Mouse (Mus musculus) adipose tissue, adult 10 weeks (tissue): Measurements from ENCODE around the gene Mapk1ip1l. TPM values are rescaled to one million over a fixed set of nuclear protein-coding genes. Genes with fewer than 3 reads are reported as not detected.

ENCODE experiments used
- polyA plus RNA-seq: library from polyadenylated mRNA; stranded (reverse); fragments of 350-450 nt; fragmentation: Illumina TruSeq; extraction: RNeasy Lipid Tissue Mini Kit (QIAGEN cat#74804); gene quantifications from one replicate; pipeline ENCODE4 v1.2.3, GENCODE M21; 2014; ENCODE audit warnings: low read depth, low replicate concordance

Mapk1ip1l gene
- 33.5 TPM for polyA plus RNA-seq

DNA sequence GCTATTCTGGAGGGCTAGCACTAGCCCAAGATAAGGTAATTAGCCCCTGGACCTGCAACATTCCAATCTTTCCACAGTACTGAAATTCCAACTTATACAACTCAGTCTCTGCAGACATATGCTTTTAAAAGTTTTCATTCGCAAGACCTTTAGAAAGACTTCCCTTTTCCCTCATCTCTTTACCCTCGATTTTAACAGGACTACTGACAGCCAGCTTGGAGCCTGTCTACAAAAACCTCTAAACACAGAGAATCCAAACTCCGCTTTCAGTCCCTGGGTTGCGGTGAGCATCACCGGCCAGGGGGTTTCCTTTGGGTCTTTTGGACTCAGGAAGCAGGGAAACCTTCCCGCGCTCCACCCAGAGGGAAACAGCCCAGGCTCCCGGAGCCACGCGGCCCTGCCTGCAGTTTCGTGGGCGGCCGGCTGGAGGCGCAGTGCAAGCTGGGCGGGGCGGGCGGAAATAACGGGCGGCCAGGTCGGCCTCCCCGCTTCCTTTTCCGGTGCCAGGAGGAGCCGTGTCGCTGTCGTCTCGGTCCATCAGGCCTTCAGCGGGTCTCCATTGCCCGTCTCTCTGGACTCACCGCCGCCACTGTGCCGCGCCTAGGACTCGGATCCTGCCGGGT lies at the start of gene Mapk1ip1l:
Gene Mapk1ip1l (plus strand): TSS at position 482 of the 623 bp plus-strand sequence.

DNA sequence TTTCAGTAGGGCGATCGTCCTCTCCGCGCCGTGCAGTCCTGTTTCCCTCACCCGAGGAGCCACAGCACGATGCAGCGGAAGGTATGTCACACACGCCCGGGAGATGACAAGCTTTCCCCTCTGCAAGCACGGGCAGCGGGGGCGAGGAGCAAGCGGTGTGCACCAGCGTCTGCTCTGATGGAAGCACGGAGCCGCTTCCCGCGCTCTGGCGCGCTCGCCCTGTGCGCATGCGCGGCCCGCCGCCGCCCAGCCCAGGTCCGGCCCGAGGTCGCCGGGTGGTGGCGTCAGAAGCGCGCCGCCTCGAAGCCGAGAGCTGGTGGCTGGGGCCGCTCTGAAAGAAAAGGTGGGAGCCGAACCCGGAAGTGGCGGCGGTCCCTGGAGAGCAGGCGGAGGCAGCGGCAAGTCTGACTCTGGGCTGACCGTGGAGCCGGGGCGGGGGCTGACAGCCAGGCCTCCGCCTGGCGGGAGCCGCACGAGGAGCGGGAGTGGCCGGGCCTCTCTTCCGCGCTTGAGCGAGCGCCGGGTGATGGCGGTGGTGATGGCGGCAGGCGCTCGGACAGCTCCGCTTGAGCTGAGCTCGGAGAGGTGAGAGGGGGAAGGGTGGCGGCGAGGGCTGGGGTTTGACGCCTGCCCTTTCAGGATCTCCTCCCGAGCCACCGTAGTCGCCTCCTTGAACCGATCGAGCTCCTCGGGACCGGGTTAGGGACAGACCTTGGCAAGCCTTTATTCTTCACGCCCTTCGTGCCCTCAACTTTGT lies 21.3 kb upstream of the Mapk1ip1l start, which contains the start of the genes Wdhd1 and Socs4:
Gene Wdhd1 (minus strand): TSS at position 221 of the 757 bp plus-strand sequence.
Gene Socs4 (plus strand): TSS at position 295 of the 757 bp plus-strand sequence.

DNA sequence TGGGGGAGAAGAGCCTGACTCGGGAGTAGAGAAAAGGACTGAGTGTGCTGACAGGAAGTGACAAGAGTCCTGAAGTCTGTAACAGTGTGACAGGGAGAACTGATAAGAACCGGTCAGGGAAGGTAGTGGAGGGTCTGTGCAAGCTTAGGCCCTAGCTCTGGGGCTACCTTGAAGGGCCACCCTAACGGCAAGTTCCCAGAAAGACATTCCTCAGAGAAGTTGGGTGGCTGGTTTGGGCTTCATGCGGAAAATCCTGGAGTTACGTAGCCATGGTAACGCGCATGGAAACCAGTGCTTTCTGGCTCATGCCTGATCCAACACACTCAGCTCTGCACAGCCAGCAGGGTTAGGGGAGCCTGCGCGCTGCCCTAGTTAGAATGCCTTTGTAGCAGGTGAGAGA lies 69.4 kb downstream of the Mapk1ip1l start, which contains the start of gene Lgals3:
Gene Lgals3 (plus strand): TSS at position 291 of the 400 bp plus-strand sequence.

Other genes starting within 250 kb of the Mapk1ip1l start
- gene Gch1, start 108.9 kb upstream of the Mapk1ip1l start, polyA plus RNA-seq = 2.0 TPM
- 3.4 TPM for gene Wdhd1, start 21.4 kb upstream of the Mapk1ip1l start, polyA plus RNA-seq
- gene Socs4, start 21.3 kb upstream of the Mapk1ip1l start, polyA plus RNA-seq = 9.4 TPM
- 101 TPM for gene Lgals3, start 69.5 kb downstream of the Mapk1ip1l start, polyA plus RNA-seq
- 1.0 TPM for gene Dlgap5, start 120.1 kb downstream of the Mapk1ip1l start, polyA plus RNA-seq
- gene Fbxo34, start 152.2 kb downstream of the Mapk1ip1l start, polyA plus RNA-seq = 10.7 TPM